Mouse (Mus musculus) stomach, embryonic 16.5 days (tissue): ENCODE data around the gene Cdc42bpg. TPM values are rescaled to one million over a fixed set of nuclear protein-coding genes. Genes with fewer than 3 reads are reported as not detected.

Experiments used
- ATAC-seq: fragments of 200-750 bp; cut with Nextera tagmentation; 2 replicates; pipeline ENCODE4 v1.8.0; 2017; ENCODE audit warnings: moderate number of reproducible peaks, moderate TSS enrichment; ENCODE audit not compliant: insufficient read depth, low FRiP score
- H3K27ac ChIP-seq: fragments of 300-500 bp; sonication (generic); 2 replicates; pipeline ENCODE4 v1.5.1; 2014; ENCODE audit warnings: low read length
- H3K27me3 ChIP-seq: fragments of 300-500 bp; sonication (generic); 2 replicates; pipeline ENCODE4 v1.6.1; 2014; ENCODE audit warnings: low read length, control low read depth, mixed read lengths; ENCODE audit not compliant: control insufficient read depth, insufficient read depth
- H3K36me3 ChIP-seq: fragments of 300-500 bp; sonication (generic); 2 replicates; pipeline ENCODE4 v1.6.1; 2014; ENCODE audit warnings: low read length; ENCODE audit not compliant: control insufficient read depth, insufficient read depth
- H3K4me1 ChIP-seq: fragments of 300-500 bp; sonication (generic); 2 replicates; pipeline ENCODE4 v1.6.1; 2014; ENCODE audit warnings: low read length, control low read depth, mixed read lengths; ENCODE audit not compliant: control insufficient read depth, insufficient read depth
- H3K4me2 ChIP-seq: fragments of 300-500 bp; sonication (generic); 2 replicates; pipeline ENCODE4 v1.6.1; 2014; ENCODE audit warnings: low read depth, low read length, mixed read lengths
- H3K4me3 ChIP-seq: fragments of 300-500 bp; sonication (generic); replicated peaks from 2 replicates; pipeline ENCODE4 v1.5.1; 2014; ENCODE audit warnings: mild to moderate bottlenecking, low read length
- H3K9ac ChIP-seq: fragments of 300-500 bp; sonication (generic); 2 replicates; pipeline ENCODE4 v1.6.1; 2014; ENCODE audit warnings: low read length
- H3K9me3 ChIP-seq: fragments of 300-500 bp; sonication (generic); replicated peaks from 2 replicates; pipeline ENCODE4 v1.6.1; 2016; ENCODE audit warnings: low read length, control low read depth; ENCODE audit not compliant: control insufficient read depth
- WGBS: fragments of 180-500 bp; shearing (Covaris S2); extraction: QIAGEN DNeasy Blood & Tissue Kit; methylation state at CpG from one replicate; pipeline ENCODE4 v1.1.7; 2014; 5-methylcytosine and 5-hydroxymethylcytosine counted together
- polyA plus RNA-seq: library from polyadenylated mRNA; unstranded; fragments of >200 nt; fragmentation: Nextera tagmentation; extraction: Ambion mirVana; gene quantifications from 2 replicates; pipeline ENCODE4 v1.2.1, GENCODE M21; 2015

Gene Cdc42bpg
- polyA plus RNA-seq, 1 experiment from 2014 or later, result 1.9 TPM

- peak overlapping the region; percentile 70 for H3K9ac ChIP-seq
- no peaks in the 10 kb centered on the region for H3K27me3 ChIP-seq
- peak overlapping the region; percentile 68 for H3K27ac ChIP-seq
- H3K4me2 ChIP-seq, result peak overlapping the region; percentile 70
- ATAC-seq, result no peak
- peaks cover 16% of the 10 kb centered on the region for H3K4me1 ChIP-seq
- H3K9me3 ChIP-seq, result no peaks in the 10 kb centered on the region
- under 1% methylated on average over 11 of the region's 11 CpGs for WGBS
- peaks cover 8% of the 10 kb centered on the region for H3K36me3 ChIP-seq
- peak overlapping the region; percentile 98 for H3K4me3 ChIP-seq
Measured at GRCm38 (mm10) chr19:6363091-6363410, 56.8 kb downstream of the Cdc42bpg start.

- ATAC-seq, result peak; percentile 98
- Histone ChIP-seq H3K4me3 (peak within 1 kb of the TSS; percentile 98), H3K4me2 (peak within 1 kb of the TSS; percentile 97)
Measured at GRCm38 (mm10) chr19:6363411-6364240, 57.4 kb downstream of the Cdc42bpg start, which contains the start of gene Sf1. Sf1 (plus strand) TSS chr19:6363690.

GRCm38 (mm10) chr19:6364317-6364725, 58.1 kb downstream of the Cdc42bpg start:
- H3K9ac ChIP-seq, result peak overlapping the region; percentile 99
- 0% methylated on average over 55 of the region's 55 CpGs for WGBS
- peaks cover 18% of the 10 kb centered on the region for H3K36me3 ChIP-seq
- H3K27me3 ChIP-seq, result no peaks in the 10 kb centered on the region
- no peak for ATAC-seq
- H3K4me3 ChIP-seq, result peak overlapping the region; percentile 98
- no peaks in the 10 kb centered on the region for H3K9me3 ChIP-seq
- H3K4me2 ChIP-seq, result peak overlapping the region; percentile 97
- H3K4me1 ChIP-seq, result peaks cover 16% of the 10 kb centered on the region
- H3K27ac ChIP-seq, result peak overlapping the region; percentile 99

More at GRCm38 (mm10) chr19:6363411-6364240, 57.4 kb downstream of the Cdc42bpg start, which contains the start of gene Sf1:
- WGBS, result under 1% methylated on average over 84 of the region's 85 CpGs
- Histone ChIP-seq H3K9me3 (no peaks in the 10 kb centered on the region), H3K4me1 (peaks cover 16% of the 10 kb centered on the region), H3K27me3 (no peaks in the 10 kb centered on the region), H3K27ac (peak within 1 kb of the TSS; percentile 99), H3K36me3 (peaks cover 14% of the 10 kb centered on the region), H3K9ac (peak within 1 kb of the TSS; percentile 99)

- H3K9me3 ChIP-seq, result no peaks in the 10 kb centered on the region
- 0% methylated on average over 2 of the region's 2 CpGs for WGBS
- H3K4me1 ChIP-seq, result peaks cover 16% of the 10 kb centered on the region
- peak overlapping the region; percentile 99; the same call in 1 of the 2 replicates for H3K27ac ChIP-seq
- ATAC-seq, result no peak
- peaks cover 22% of the 10 kb centered on the region for H3K36me3 ChIP-seq
- peak overlapping the region; percentile 99 for H3K9ac ChIP-seq
- peak overlapping the region; percentile 98 for H3K4me3 ChIP-seq
- H3K4me2 ChIP-seq, result peak overlapping the region; percentile 97
- no peaks in the 10 kb centered on the region for H3K27me3 ChIP-seq
Measured at GRCm38 (mm10) chr19:6364842-6365241, 58.6 kb downstream of the Cdc42bpg start.

GRCm38 (mm10) chr19:6370175-6370574, 63.9 kb downstream of the Cdc42bpg start:
- H3K9ac ChIP-seq, result no peak overlapping the region
- H3K4me3 ChIP-seq, result no peak overlapping the region
- no peaks in the 10 kb centered on the region for H3K9me3 ChIP-seq
- no peak overlapping the region for H3K27ac ChIP-seq
- no peak overlapping the region for H3K4me2 ChIP-seq
- H3K4me1 ChIP-seq, result peaks cover 7% of the 10 kb centered on the region
- no peak for ATAC-seq
- no peaks in the 10 kb centered on the region for H3K27me3 ChIP-seq
- 88% methylated on average over 2 of the region's 2 CpGs for WGBS
- peaks cover 46% of the 10 kb centered on the region for H3K36me3 ChIP-seq

- 95% methylated on average over 3 of the region's 3 CpGs for WGBS
- H3K9me3 ChIP-seq, result no peaks in the 10 kb centered on the region
- no peak for ATAC-seq
- H3K4me1 ChIP-seq, result no peaks in the 10 kb centered on the region
- H3K27me3 ChIP-seq, result no peaks in the 10 kb centered on the region
- no peak overlapping the region for H3K27ac ChIP-seq
- H3K36me3 ChIP-seq, result peaks cover 60% of the 10 kb centered on the region
- H3K4me3 ChIP-seq, result no peak overlapping the region
- H3K4me2 ChIP-seq, result no peak overlapping the region
- no peak overlapping the region for H3K9ac ChIP-seq
Measured at GRCm38 (mm10) chr19:6372433-6372832, 66.2 kb downstream of the Cdc42bpg start.

GRCm38 (mm10) chr19:6373539-6374400, 67.5 kb downstream of the Cdc42bpg start:
- Histone ChIP-seq H3K9ac (no peak overlapping the region), H3K27ac (no peak overlapping the region), H3K9me3 (no peaks in the 10 kb centered on the region), H3K4me2 (no peak overlapping the region), H3K4me1 (no peaks in the 10 kb centered on the region), H3K4me3 (no peak overlapping the region), H3K27me3 (no peaks in the 10 kb centered on the region), H3K36me3 (peaks cover 57% of the 10 kb centered on the region)
- WGBS, result 62% methylated on average over 12 of the region's 12 CpGs
- peak; percentile 42; the same call in 1 of the 2 replicates for ATAC-seq

GRCm38 (mm10) chr19:6374571-6374970, 68.3 kb downstream of the Cdc42bpg start:
- H3K27me3 ChIP-seq, result no peaks in the 10 kb centered on the region
- 96% methylated on average over 10 of the region's 10 CpGs for WGBS
- H3K4me2 ChIP-seq, result no peak overlapping the region
- no peak overlapping the region for H3K27ac ChIP-seq
- no peak for ATAC-seq
- H3K4me3 ChIP-seq, result no peak overlapping the region
- no peaks in the 10 kb centered on the region for H3K4me1 ChIP-seq
- no peak overlapping the region for H3K9ac ChIP-seq
- peaks cover 52% of the 10 kb centered on the region for H3K36me3 ChIP-seq
- H3K9me3 ChIP-seq, result no peaks in the 10 kb centered on the region
